ENCODE assay signal across 20 mouse cellular contexts in the genomic region with DNA sequence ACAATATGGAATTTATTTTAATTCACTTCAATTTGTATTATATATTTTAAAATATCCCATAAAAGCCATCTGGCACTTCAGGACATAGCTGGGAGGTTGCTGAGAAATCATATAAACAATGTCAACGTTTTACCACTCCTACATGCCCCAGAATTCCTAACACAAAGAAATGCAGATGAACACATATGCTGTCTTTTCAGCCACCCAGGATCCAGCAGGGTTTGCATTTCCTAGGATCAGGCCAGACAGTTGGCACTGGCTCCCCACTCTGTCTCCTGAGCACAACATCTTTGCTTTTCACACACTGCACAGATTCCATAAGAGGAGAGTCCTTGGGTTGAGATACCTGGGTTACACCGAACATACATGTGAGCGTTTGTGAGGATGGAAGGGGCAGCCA.
DNase-seq lines count a peak whose midpoint lies in the region; ATAC-seq lines count a peak whose summit lies in the region.
"Had no signal": no experiment of that assay in that cellular context is flagged by ENCODE, and none has a peak within 500 bp of the region (broad histone marks: within the 10 kb centered on the region; RNA-seq: fewer than 3 reads in every experiment).

No protein-coding gene starts in this region.

- no peak overlapping the region for H3K4me2 ChIP-seq in neural tube, embryonic 13.5 days
- H3K4me2 ChIP-seq: stomach, embryonic 15.5 days had no signal

- WGBS in neural tube, embryonic 13.5 days, result 78% methylated on average over 3 of the region's 3 CpGs
- WGBS in embryonic facial prominence, embryonic 10.5 days, result 83% methylated on average over 3 of the region's 3 CpGs

- H3K9me3 ChIP-seq in neural tube, embryonic 13.5 days, result no peaks in the 10 kb centered on the region
- no peaks in the 10 kb centered on the region for H3K9me3 ChIP-seq in embryonic facial prominence, embryonic 10.5 days
- H3K9me3 ChIP-seq: heart, embryonic 10.5 days; hindbrain, embryonic 10.5 days; stomach, embryonic 15.5 days had no signal

- H3K4me3 ChIP-seq in neural tube, embryonic 13.5 days, result no peak overlapping the region
- no peak overlapping the region for H3K4me3 ChIP-seq in embryonic facial prominence, embryonic 10.5 days
- H3K4me3 ChIP-seq: erythroblast, embryonic 14.5 days; heart, embryonic 10.5 days; hindbrain, embryonic 10.5 days; myocyte; stomach, embryonic 15.5 days had no signal

- peak; percentile 28 to 57 for DNase-seq in frontal cortex, adult 2 months (ENCODE audit: extremely low spot score in 1 of 2, low spot score in 1 of 2)
- no peak for DNase-seq in frontal cortex, postnatal 10 days (ENCODE audit: low spot score in 2 of 2)
- no peak for DNase-seq in neural tube, embryonic 10.5 days (ENCODE audit: extremely low spot score, low spot score)
- DNase-seq in left cerebral cortex, postnatal 36 days (ENCODE audit: low spot score in 2 of 2), result peak; percentile 26 to 48
- no peak for DNase-seq in embryonic facial prominence, embryonic 10.5 days (ENCODE audit: low spot score)
- DNase-seq in heart, adult 11 months, result no peak
- DNase-seq: B cell, adult 2 months; cerebellum, adult 8-10 months; kidney, adult 2 months; kidney, postnatal 10 days; liver, postnatal 0 days; lung, postnatal 10 days; midbrain, embryonic 14.5 days; thymus, adult 2 months had no signal

- 0 out of 2 replicates have a peak overlapping the region, but pooled peaks have one; percentile 11 for H3K27ac ChIP-seq in neural tube, embryonic 13.5 days (replicated peaks)
- H3K27ac ChIP-seq in embryonic facial prominence, embryonic 10.5 days (replicated peaks), result no peak overlapping the region
- H3K27ac ChIP-seq: heart, embryonic 10.5 days; hindbrain, embryonic 10.5 days; stomach, embryonic 15.5 days had no signal

- intact Hi-C loops in left cerebral cortex, postnatal 36 days (cut with DNase I), result no loop called here

- H3K4me1 ChIP-seq in neural tube, embryonic 13.5 days (replicated peaks), result no peaks in the 10 kb centered on the region
- H3K4me1 ChIP-seq in embryonic facial prominence, embryonic 10.5 days, result no peaks in the 10 kb centered on the region
- H3K4me1 ChIP-seq: heart, embryonic 10.5 days; stomach, embryonic 15.5 days had no signal

- H3K9ac ChIP-seq in neural tube, embryonic 13.5 days, result no peak overlapping the region
- H3K9ac ChIP-seq: liver, postnatal 0 days; stomach, embryonic 15.5 days had no signal

- ATAC-seq in neural tube, embryonic 13.5 days (ENCODE audit: low read depth), result peak; percentile 23; the same call in 1 of the 2 replicates
- ATAC-seq: liver, postnatal 0 days had no signal

- H3K27me3 ChIP-seq in neural tube, embryonic 13.5 days, result no peaks in the 10 kb centered on the region
- H3K27me3 ChIP-seq in embryonic facial prominence, embryonic 10.5 days (replicated peaks; ENCODE audit: low read depth, poor library complexity, severe bottlenecking), result no peaks in the 10 kb centered on the region
- H3K27me3 ChIP-seq: stomach, embryonic 15.5 days had no signal

- no peaks in the 10 kb centered on the region for H3K36me3 ChIP-seq in neural tube, embryonic 13.5 days
- H3K36me3 ChIP-seq in embryonic facial prominence, embryonic 10.5 days (replicated peaks), result no peaks in the 10 kb centered on the region
- H3K36me3 ChIP-seq: heart, embryonic 10.5 days; hindbrain, embryonic 10.5 days; stomach, embryonic 15.5 days had no signal

Comparison
In these comparisons a context has a peak if more than half of its experiments do, and no peak if none do; other contexts are left out.
1. DNase-seq: peak in frontal cortex, adult 2 months (2 of 2) and left cerebral cortex, postnatal 36 days (2 of 2); none in frontal cortex, postnatal 10 days (0 of 2), neural tube, embryonic 10.5 days (single experiment), embryonic facial prominence, embryonic 10.5 days (single experiment) and heart, adult 11 months (single experiment).